ENCODE assay signal across 21 mouse cellular contexts in genomic region chr19:47968993-47969659, GRCm38 (mm10). TPM values are rescaled to one million over a fixed set of nuclear protein-coding genes. Genes with fewer than 3 reads are reported as not detected.
DNase-seq lines count a peak whose midpoint lies in the region; ATAC-seq lines count a peak whose summit lies in the region.
"Had no signal": no experiment of that assay in that cellular context is flagged by ENCODE, and none has a peak within 500 bp of the region (broad histone marks: within the 10 kb centered on the region; RNA-seq: fewer than 3 reads in every experiment).

No protein-coding gene starts in this region.

- H3K27me3 ChIP-seq in hindbrain, embryonic 11.5 days (ENCODE audit: control insufficient read depth, insufficient read depth, low read length), result no peaks in the 10 kb centered on the region
- H3K27me3 ChIP-seq in midbrain, embryonic 10.5 days (ENCODE audit: low read depth, poor library complexity, severe bottlenecking), result no peaks in the 10 kb centered on the region
- no peaks in the 10 kb centered on the region for H3K27me3 ChIP-seq in neural tube, embryonic 12.5 days (replicated peaks)
- H3K27me3 ChIP-seq: embryonic facial prominence, embryonic 12.5 days had no signal

- no peak overlapping the region for H3K9ac ChIP-seq in hindbrain, embryonic 11.5 days (ENCODE audit: low read depth, low read length)
- no peak overlapping the region for H3K9ac ChIP-seq in neural tube, embryonic 12.5 days
- H3K9ac ChIP-seq: embryonic facial prominence, embryonic 12.5 days; heart, embryonic 13.5 days; limb, embryonic 13.5 days; liver, embryonic 14.5 days had no signal

- WGBS in hindbrain, embryonic 11.5 days, result 39% methylated on average over 17 of the region's 17 CpGs
- WGBS in midbrain, embryonic 10.5 days, result 58% methylated on average over 17 of the region's 17 CpGs
- 26% methylated on average over 17 of the region's 17 CpGs for WGBS in neural tube, embryonic 12.5 days

- peak overlapping the region; percentile 58 for H3K27ac ChIP-seq in hindbrain, embryonic 11.5 days (ENCODE audit: low read depth, low read length)
- peak overlapping the region; percentile 72 for H3K27ac ChIP-seq in midbrain, embryonic 10.5 days (replicated peaks)
- no peak overlapping the region for H3K27ac ChIP-seq in neural tube, embryonic 12.5 days
- H3K27ac ChIP-seq: embryonic facial prominence, embryonic 12.5 days; heart, embryonic 13.5 days; kidney, postnatal 0 days; layer of hippocampus, adult 2 months; left cerebral cortex, adult 2 months; limb, embryonic 13.5 days; liver, embryonic 14.5 days had no signal

- no peaks in the 10 kb centered on the region for H3K9me3 ChIP-seq in hindbrain, embryonic 11.5 days (ENCODE audit: control insufficient read depth, low read length)
- H3K9me3 ChIP-seq in midbrain, embryonic 10.5 days (replicated peaks), result no peaks in the 10 kb centered on the region
- no peaks in the 10 kb centered on the region for H3K9me3 ChIP-seq in neural tube, embryonic 12.5 days
- H3K9me3 ChIP-seq: embryonic facial prominence, embryonic 12.5 days; limb, embryonic 13.5 days had no signal

- H3K4me2 ChIP-seq in hindbrain, embryonic 11.5 days (replicated peaks; ENCODE audit: low read depth, low read length), result peak overlapping the region; percentile 26
- peak overlapping the region; percentile 48 for H3K4me2 ChIP-seq in neural tube, embryonic 12.5 days (replicated peaks)
- H3K4me2 ChIP-seq: embryonic facial prominence, embryonic 12.5 days; heart, embryonic 13.5 days; limb, embryonic 13.5 days had no signal

- peak; percentile 37 for DNase-seq in embryo, embryonic 10 days (ENCODE audit: low spot score)
- no peak for DNase-seq in embryo, embryonic 9.5 days (ENCODE audit: extremely low spot score)
- DNase-seq in hindbrain, embryonic 11.5 days (ENCODE audit: low spot score), result peak; percentile 55
- peak; percentile 52 for DNase-seq in midbrain, embryonic 10.5 days (ENCODE audit: low spot score)
- DNase-seq in spleen, postnatal 36 days (ENCODE audit: low spot score in 2 of 2), result no peak
- DNase-seq in thymus, postnatal 0 days (ENCODE audit: low spot score), result no peak
- DNase-seq in thymus, postnatal 36 days, result no peak
- DNase-seq: cerebellum, postnatal 10 days; gastrocnemius, postnatal 36 days; heart, postnatal 36 days; thymus, postnatal 25 days had no signal

- H3K4me1 ChIP-seq in hindbrain, embryonic 11.5 days (replicated peaks; ENCODE audit: control insufficient read depth, insufficient read depth, low read length), result peaks cover 7% of the 10 kb centered on the region
- peaks cover 23% of the 10 kb centered on the region for H3K4me1 ChIP-seq in midbrain, embryonic 10.5 days
- H3K4me1 ChIP-seq in neural tube, embryonic 12.5 days, result peaks cover 11% of the 10 kb centered on the region
- H3K4me1 ChIP-seq: embryonic facial prominence, embryonic 12.5 days; heart, embryonic 13.5 days had no signal

- no peak overlapping the region for H3K4me3 ChIP-seq in hindbrain, embryonic 11.5 days (ENCODE audit: low read depth, low read length)
- peak overlapping the region; percentile 27; the same call in 1 of the 2 replicates for H3K4me3 ChIP-seq in midbrain, embryonic 10.5 days
- no peak overlapping the region for H3K4me3 ChIP-seq in neural tube, embryonic 12.5 days
- H3K4me3 ChIP-seq: embryonic facial prominence, embryonic 12.5 days; heart, embryonic 13.5 days; layer of hippocampus, adult 2 months; left cerebral cortex, adult 2 months; limb, embryonic 13.5 days had no signal

- H3K36me3 ChIP-seq in hindbrain, embryonic 11.5 days (ENCODE audit: control insufficient read depth, insufficient read depth, low read length), result no peaks in the 10 kb centered on the region
- no peaks in the 10 kb centered on the region for H3K36me3 ChIP-seq in midbrain, embryonic 10.5 days
- H3K36me3 ChIP-seq in neural tube, embryonic 12.5 days, result no peaks in the 10 kb centered on the region
- H3K36me3 ChIP-seq: embryonic facial prominence, embryonic 12.5 days; heart, embryonic 13.5 days; limb, embryonic 13.5 days had no signal

- peak; percentile 80 for ATAC-seq in hindbrain, embryonic 11.5 days (ENCODE audit: low FRiP score)
- peak; percentile 82 for ATAC-seq in neural tube, embryonic 12.5 days (ENCODE audit: low FRiP score, low read depth)
- ATAC-seq: intestine, postnatal 0 days had no signal

RNA-seq across cellular contexts. Expression of gene Cfap58, which starts 31.7 kb away (rescaled TPM):
- polyA plus RNA-seq in hindbrain, embryonic 11.5 days (2014; fragmentation: Nextera tagmentation; extraction: Ambion mirVana), result 0.36 and 0.37 TPM in 2 replicates
- 0.07 and 0.19 TPM in 2 replicates for polyA plus RNA-seq in midbrain, embryonic 10.5 days (2016; fragmentation: Nextera tagmentation; extraction: Ambion mirVana)
- 0.20 and 0.33 TPM in 2 replicates for polyA plus RNA-seq in neural tube, embryonic 12.5 days (2016; fragmentation: Nextera tagmentation; extraction: Ambion mirVana)
- polyA plus RNA-seq in thymus, postnatal 0 days (2015; fragmentation: Nextera tagmentation; extraction: Ambion mirVana), result 0.09 and 0.18 TPM in 2 replicates
- polyA plus RNA-seq: embryonic facial prominence, embryonic 12.5 days; intestine, postnatal 0 days; kidney, postnatal 0 days; limb, embryonic 13.5 days; liver, embryonic 14.5 days; spleen, adult 2 months had no signal

RNA-seq across cellular contexts. Expression of gene Itprip, which starts 50.0 kb away (rescaled TPM):
- polyA plus RNA-seq in hindbrain, embryonic 11.5 days (2014; fragmentation: Nextera tagmentation; extraction: Ambion mirVana), result 10.0 and 12.2 TPM in 2 replicates
- polyA plus RNA-seq in midbrain, embryonic 10.5 days (2016; fragmentation: Nextera tagmentation; extraction: Ambion mirVana), result 21.7 and 22.9 TPM in 2 replicates
- 15.4 and 16.4 TPM in 2 replicates for polyA plus RNA-seq in neural tube, embryonic 12.5 days (2016; fragmentation: Nextera tagmentation; extraction: Ambion mirVana)
- 20.9 and 21.1 TPM in 2 replicates for polyA plus RNA-seq in thymus, postnatal 0 days (2015; fragmentation: Nextera tagmentation; extraction: Ambion mirVana)

RNA-seq across cellular contexts. Expression of gene Cfap43, which starts 50.0 kb away (rescaled TPM):
- 0.54 and 2.1 TPM in 2 replicates for polyA plus RNA-seq in hindbrain, embryonic 11.5 days (2014; fragmentation: Nextera tagmentation; extraction: Ambion mirVana)
- polyA plus RNA-seq in midbrain, embryonic 10.5 days (2016; fragmentation: Nextera tagmentation; extraction: Ambion mirVana), result 0.06 and 0.09 TPM in 2 replicates
- 0.04 and 0.18 TPM in 2 replicates for polyA plus RNA-seq in neural tube, embryonic 12.5 days (2016; fragmentation: Nextera tagmentation; extraction: Ambion mirVana)
- polyA plus RNA-seq in thymus, postnatal 0 days (2015; fragmentation: Nextera tagmentation; extraction: Ambion mirVana), result 0.20 and 0.35 TPM in 2 replicates
- polyA plus RNA-seq: spleen, adult 2 months had no signal

Comparison
In these comparisons a context has a peak if more than half of its experiments do, and no peak if none do; other contexts are left out.
1. DNase-seq: peak in embryo, embryonic 10 days (single experiment), hindbrain, embryonic 11.5 days (single experiment) and midbrain, embryonic 10.5 days (single experiment); none in embryo, embryonic 9.5 days (single experiment), spleen, postnatal 36 days (0 of 2), thymus, postnatal 0 days (single experiment) and thymus, postnatal 36 days (0 of 2).